Mouse (Mus musculus) neutrophil, adult 5-6 weeks (primary cell): ENCODE measurements around the gene Gm20696. TPM values are rescaled to one million over a fixed set of nuclear protein-coding genes. Genes with fewer than 3 reads are reported as not detected.

Experiments
- ATAC-seq: fragments of 151-379, 151-347 bp; 2 replicates; pipeline ENCODE4 v1.8.0; 2017; ENCODE audit warnings: mild to moderate bottlenecking, moderate TSS enrichment; ENCODE audit not compliant: insufficient number of reproducible peaks, poor library complexity, low FRiP score, severe bottlenecking; ENCODE audit errors: extremely low read depth
- total RNA-seq: library from RNA; stranded (forward); fragments of 200-1000 nt; gene quantifications from 2 replicates; pipeline ENCODE4 v1.2.3, GENCODE M21; 2017

The Gm20696 gene
- total RNA-seq, 1 experiment from 2014 or later: 58.2 TPM

GRCm38 (mm10) chr6:99669481-99670325 lies 3.1 kb upstream of the Gm20696 start:
- ATAC-seq: no peak

- ATAC-seq: peak; percentile 42; the same call in 1 of the 2 replicates
These were observed 693 bp upstream of the Gm20696 start for GRCm38 (mm10) chr6:99667290-99667689.

GRCm38 (mm10) chr6:99665457-99666317 lies 910 bp downstream of the Gm20696 start:
- 0 out of 2 replicates have a peak, but pooled peaks have one; percentile 3 for ATAC-seq

- ATAC-seq: no peak
These were observed 3.4 kb downstream of the Gm20696 start for GRCm38 (mm10) chr6:99663232-99663631.

GRCm38 (mm10) chr6:99660443-99660842 lies 6.2 kb downstream of the Gm20696 start:
- no peak for ATAC-seq

- ATAC-seq: no peak
These were observed 8.0 kb downstream of the Gm20696 start for GRCm38 (mm10) chr6:99658586-99658985.

GRCm38 (mm10) chr6:99656088-99656487 lies 10.5 kb downstream of the Gm20696 start:
- ATAC-seq: no peak

- peak; percentile 42; the same call in 1 of the 2 replicates for ATAC-seq
These were observed 11.1 kb downstream of the Gm20696 start for GRCm38 (mm10) chr6:99655488-99655887.

GRCm38 (mm10) chr6:99654343-99654742 lies 12.3 kb downstream of the Gm20696 start:
- no peak for ATAC-seq

GRCm38 (mm10) chr6:99652341-99652740 lies 14.3 kb downstream of the Gm20696 start:
- ATAC-seq: no peak

- no peak for ATAC-seq
These were observed 17.3 kb downstream of the Gm20696 start for GRCm38 (mm10) chr6:99649307-99649706.

GRCm38 (mm10) chr6:99646344-99646743 lies 20.3 kb downstream of the Gm20696 start:
- peak; percentile 14; the same call in 1 of the 2 replicates for ATAC-seq

GRCm38 (mm10) chr6:99644876-99645275 lies 21.7 kb downstream of the Gm20696 start:
- ATAC-seq: no peak

- ATAC-seq: no peak
These were observed 22.2 kb downstream of the Gm20696 start for GRCm38 (mm10) chr6:99644386-99644785.

- ATAC-seq: no peak
These were observed 23.0 kb downstream of the Gm20696 start for GRCm38 (mm10) chr6:99643439-99644199.

- ATAC-seq: peak; percentile 48; the same call in 1 of the 2 replicates
These were observed 29.1 kb downstream of the Gm20696 start for GRCm38 (mm10) chr6:99637456-99637855.

- no peak for ATAC-seq
These were observed 29.8 kb downstream of the Gm20696 start for GRCm38 (mm10) chr6:99636801-99637200.

- no peak for ATAC-seq
These were observed 30.5 kb downstream of the Gm20696 start for GRCm38 (mm10) chr6:99636121-99636520.
